Mouse (Mus musculus): ENCODE data around the gene Smoc2. TPM values are rescaled to one million over a fixed set of nuclear protein-coding genes. Genes with fewer than 3 reads are reported as not detected.
A peak's percentile ranks its signal among the peaks of the same experiment; 100 is the strongest.

Smoc2 gene
- polyA plus RNA-seq, 1 experiment, result 88.4 TPM

DNA sequence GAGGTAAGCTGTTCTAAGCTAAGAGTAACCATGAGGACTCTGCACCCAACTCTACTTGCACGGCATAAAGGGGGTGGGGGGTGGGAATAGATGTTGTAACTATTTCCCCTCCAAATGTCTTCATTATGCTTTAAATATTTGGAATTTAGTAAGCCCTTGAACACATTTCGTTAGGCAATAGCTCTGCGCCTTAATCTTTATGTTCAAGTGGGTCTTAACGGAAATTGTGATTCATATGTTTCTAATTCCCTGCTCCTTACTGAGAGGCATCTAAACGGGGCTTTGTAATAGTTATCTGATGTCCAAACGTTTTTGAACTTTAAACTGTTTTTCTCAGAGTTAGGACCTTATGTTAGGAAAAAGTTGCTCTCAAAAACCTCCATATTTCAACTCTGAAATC is 147.2 kb downstream of the Smoc2 start:
- Histone ChIP-seq H3K27ac (ENCODE audit: insufficient read depth, low read length) (peak overlapping the region; percentile 63), H3K4me1 (ENCODE audit: control insufficient read depth, insufficient read depth, low read length) (peaks cover 3% of the 10 kb centered on the region), H3K4me3 (ENCODE audit: insufficient read depth, low read length) (no peak overlapping the region)
- TF ChIP-seq CTCF (IDR thresholded peaks at IDR 0.05; ENCODE audit: borderline replicate concordance, insufficient read depth, low read length), result no peak
- no peak for TF ChIP-seq POLR2A (IDR thresholded peaks at IDR 0.05; ENCODE audit: low read depth, low read length)

DNA sequence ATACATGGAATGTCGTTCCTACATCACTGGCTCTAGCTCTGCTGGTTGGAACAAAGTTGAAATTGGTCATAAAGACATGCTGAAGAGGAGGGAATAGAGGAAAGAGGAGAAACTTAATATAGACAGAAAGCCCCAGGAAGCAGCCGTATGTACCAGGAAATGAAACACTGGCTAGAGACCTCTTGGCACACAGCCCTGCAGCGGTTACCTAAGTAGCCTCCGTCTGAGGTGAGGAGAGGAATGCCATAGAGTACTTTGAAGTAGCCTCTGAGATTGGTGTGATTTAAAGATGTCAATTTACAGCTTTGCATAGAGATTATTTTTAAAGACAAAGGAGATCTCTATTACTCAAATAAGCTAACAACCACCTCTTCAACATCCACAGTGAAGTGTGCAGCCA is 155.4 kb downstream of the Smoc2 start:
- Histone ChIP-seq H3K27ac (ENCODE audit: insufficient read depth, low read length) (no peak overlapping the region), H3K4me1 (ENCODE audit: control insufficient read depth, insufficient read depth, low read length) (peaks cover 3% of the 10 kb centered on the region; the same call in 1 of the 2 replicates), H3K4me3 (ENCODE audit: insufficient read depth, low read length) (no peak overlapping the region)
- TF ChIP-seq POLR2A (IDR thresholded peaks at IDR 0.05; ENCODE audit: low read depth, low read length), result no peak
- no peak for TF ChIP-seq CTCF (IDR thresholded peaks at IDR 0.05; ENCODE audit: borderline replicate concordance, insufficient read depth, low read length)

GRCm38 (mm10) chr17:14445611-14446010 is 166.3 kb downstream of the Smoc2 start:
- Histone ChIP-seq H3K27ac (ENCODE audit: insufficient read depth, low read length) (no peak overlapping the region), H3K4me3 (ENCODE audit: insufficient read depth, low read length) (no peak overlapping the region), H3K4me1 (ENCODE audit: control insufficient read depth, insufficient read depth, low read length) (0 out of 2 replicates have a peak, but pooled peaks cover 4% of the 10 kb centered on the region)
- TF ChIP-seq CTCF (IDR thresholded peaks at IDR 0.05; ENCODE audit: borderline replicate concordance, insufficient read depth, low read length) (no peak), POLR2A (IDR thresholded peaks at IDR 0.05; ENCODE audit: low read depth, low read length) (no peak)

GRCm38 (mm10) chr17:14447275-14447674 is 168.0 kb downstream of the Smoc2 start:
- H3K4me1 ChIP-seq (ENCODE audit: control insufficient read depth, insufficient read depth, low read length), result 0 out of 2 replicates have a peak, but pooled peaks cover 4% of the 10 kb centered on the region
- no peak overlapping the region for H3K27ac ChIP-seq (ENCODE audit: insufficient read depth, low read length)
- H3K4me3 ChIP-seq (ENCODE audit: insufficient read depth, low read length), result no peak overlapping the region
- TF ChIP-seq POLR2A (IDR thresholded peaks at IDR 0.05; ENCODE audit: low read depth, low read length) (no peak), CTCF (IDR thresholded peaks at IDR 0.05; ENCODE audit: borderline replicate concordance, insufficient read depth, low read length) (no peak)

Other genes with a start within 250 kb of the Smoc2 start
- not detected in 2 replicates for gene Gm7358, start 220.0 kb upstream of the Smoc2 start, polyA plus RNA-seq (2011; ENCODE audit: insufficient read length, low read depth, missing spikeins)
- gene Dact2, start 75.2 kb upstream of the Smoc2 start, polyA plus RNA-seq (2011; ENCODE audit: insufficient read length, low read depth, missing spikeins), result 0.49 and 0.70 TPM in 2 replicates